ENCODE assay signal across 8 mouse cellular contexts in genomic region chr5:33039510-33039911, GRCm38 (mm10). TPM values are rescaled to one million over a fixed set of nuclear protein-coding genes. Genes with fewer than 3 reads are reported as not detected.
DNase-seq lines count a peak whose midpoint lies in the region; ATAC-seq and TF ChIP-seq lines count a peak whose summit lies in the region.

No protein-coding gene starts in this region.

- ATAC-seq in neural tube, embryonic 15.5 days (ENCODE audit: low FRiP score): no peak

- peaks cover 2 to 11% of the 10 kb centered on the region in 2 experiments for H3K4me1 ChIP-seq in ES-E14 (ENCODE audit: control insufficient read depth in 2 of 2, insufficient read depth in 2 of 2, low read length in 2 of 2, poor library complexity in 1 of 2)
- 0 out of 2 replicates have a peak, but pooled peaks cover 2% of the 10 kb centered on the region for H3K4me1 ChIP-seq in cortical plate, adult 2 months (ENCODE audit: control insufficient read depth, insufficient read depth, low read length)
- 0 out of 2 replicates have a peak, but pooled peaks cover 2% of the 10 kb centered on the region for H3K4me1 ChIP-seq in lung, adult 2 months (ENCODE audit: control insufficient read depth, insufficient read depth, low read length)
- peaks cover 6% of the 10 kb centered on the region; the same call in 1 of the 2 replicates for H3K4me1 ChIP-seq in neural tube, embryonic 15.5 days

- H3K27ac ChIP-seq in ES-E14 (ENCODE audit: insufficient read depth, low read depth, low read length, poor library complexity, severe bottlenecking): no peak overlapping the region
- no peak overlapping the region for H3K27ac ChIP-seq in cortical plate, adult 2 months (ENCODE audit: insufficient read depth, low read length)
- H3K27ac ChIP-seq in neural tube, embryonic 15.5 days (replicated peaks): no peak overlapping the region

- no peaks in the 10 kb centered on the region for H3K36me3 ChIP-seq in ES-E14 (ENCODE audit: control insufficient read depth, insufficient read depth, low read length, poor library complexity, severe bottlenecking)
- H3K36me3 ChIP-seq in neural tube, embryonic 15.5 days: no peaks in the 10 kb centered on the region

- H3K27me3 ChIP-seq in neural tube, embryonic 15.5 days (replicated peaks): no peaks in the 10 kb centered on the region

- H3K9me3 ChIP-seq in ES-E14 (ENCODE audit: control insufficient read depth, insufficient read depth, low read depth, low read length): no peaks in the 10 kb centered on the region
- H3K9me3 ChIP-seq in neural tube, embryonic 15.5 days (replicated peaks): no peaks in the 10 kb centered on the region

- no peak overlapping the region; a peak in 1 of 4 replicates for H3K4me3 ChIP-seq in ES-E14 (ENCODE audit: insufficient read depth in 1 of 2, low read depth in 1 of 2, low read length in 2 of 2, poor library complexity in 1 of 2, severe bottlenecking in 1 of 2)
- peak overlapping the region; percentile 5; the same call in 1 of the 2 replicates for H3K4me3 ChIP-seq in cortical plate, adult 2 months (ENCODE audit: insufficient read depth, low read length)
- no peak overlapping the region for H3K4me3 ChIP-seq in lung, adult 2 months (replicated peaks; ENCODE audit: extremely low read depth, low read depth, low read length)
- peak overlapping the region; percentile 18; the same call in 1 of the 2 replicates for H3K4me3 ChIP-seq in neural tube, embryonic 15.5 days (replicated peaks)

- intact Hi-C loops in gastrocnemius, postnatal 36 days (cut with DNase I): no loop called here

- DNase-seq in 416B (ENCODE audit: low read depth): peak; percentile 85
- peak; percentile 61 for DNase-seq in ES-E14 (ENCODE audit: low read depth, low spot score)
- peak; percentile 52 to 54 for DNase-seq in gastrocnemius, postnatal 36 days
- DNase-seq in kidney, adult 11 months: peak; percentile 65
- DNase-seq in lung, adult 2 months: peak; percentile 65
- DNase-seq in urinary bladder, postnatal 36 days (ENCODE audit: low spot score in 2 of 2): peak; percentile 41 to 54

- no peak overlapping the region for H3K9ac ChIP-seq in ES-E14 (ENCODE audit: insufficient read depth, low read depth, low read length, poor library complexity, severe bottlenecking)
- peak overlapping the region; percentile 12; the same call in 1 of the 2 replicates for H3K9ac ChIP-seq in neural tube, embryonic 15.5 days (replicated peaks)

- in situ Hi-C loops in ES-E14 (cut with MboI; ENCODE audit: low sequenced_read_pairs in 2 of 2, unreplicated experiment in 2 of 2): loop anchor here in 1 of 2 experiments (10.0 to 25.0 kb wide), 3 partner anchors 105 to 452 kb away; no protein-coding TSS in a partner anchor

- TF ChIP-seq POLR2A in cortical plate, adult 2 months (IDR thresholded peaks at IDR 0.05; ENCODE audit: extremely low read depth, insufficient read depth, low read length): no peak
- no peak for TF ChIP-seq POLR2A in lung, adult 2 months (IDR thresholded peaks at IDR 0.05; ENCODE audit: borderline replicate concordance, extremely low read depth, low read depth, low read length)

- 5% methylated on average over 13 of the region's 13 CpGs for WGBS in lung, adult 2 months
- 5% methylated on average over 13 of the region's 13 CpGs for WGBS in neural tube, embryonic 15.5 days

- peak; percentile 61 for TF ChIP-seq CTCF in cortical plate, adult 2 months (IDR thresholded peaks at IDR 0.05; ENCODE audit: extremely low read depth, insufficient read depth, low read length)
- peak; percentile 64 for TF ChIP-seq CTCF in lung, adult 2 months (IDR thresholded peaks at IDR 0.05; ENCODE audit: insufficient read depth, low read length)

- peak overlapping the region; percentile 55 for H3K4me2 ChIP-seq in neural tube, embryonic 15.5 days

TF ChIP-seq in ES-E14, 5 proteins besides CTCF, POLR2A, EP300 and RAD21:
- no peak for TF ChIP-seq ZC3H11A (IDR thresholded peaks at IDR 0.05; ENCODE audit: borderline replicate concordance, low read depth, low read length)
- peak; percentile 95 for TF ChIP-seq ZNF384 (IDR thresholded peaks at IDR 0.05; ENCODE audit: low read depth, low read length)
- TF ChIP-seq MAFK (IDR thresholded peaks at IDR 0.05; ENCODE audit: insufficient read depth, low read depth, low read length): no peak
- no peak for TF ChIP-seq CHD2 (IDR thresholded peaks at IDR 0.05; ENCODE audit: low read depth, low read length)
- no peak for TF ChIP-seq HCFC1 (IDR thresholded peaks at IDR 0.05; ENCODE audit: borderline replicate concordance, insufficient read depth, low read length)

RNA-seq across cellular contexts. Expression of gene Ywhah, which starts 20.9 kb away (rescaled TPM):
- 59.4 and 99.0 TPM in 2 replicates for total RNA-seq in ES-E14 (2012; rRNA removed)
- polyA plus RNA-seq in cortical plate, adult 2 months (2012; rRNA removed): 1,599 and 1,684 TPM in 2 replicates
- total RNA-seq in gastrocnemius, postnatal 36 days (2021): 10 to 100 TPM; 46.7 to 47.6 TPM
- 136 and 154 TPM in 2 replicates for polyA plus RNA-seq in lung, adult 2 months (2012; rRNA removed)
- polyA plus RNA-seq in neural tube, embryonic 15.5 days (2015; fragmentation: Nextera tagmentation; extraction: Ambion mirVana): 862 and 927 TPM in 2 replicates

Comparison
In these comparisons a context has a peak if more than half of its experiments do, and no peak if none do; other contexts are left out.
1. H3K4me3 ChIP-seq: peak in cortical plate, adult 2 months (single experiment) and neural tube, embryonic 15.5 days (single experiment); none in ES-E14 (0 of 2) and lung, adult 2 months (single experiment).
2. Peak in every context shown above with its lines, with median percentiles within 50 percentile points of each other: DNase-seq.